Mouse (Mus musculus): Measurements from ENCODE around the gene Arid1b. TPM values are rescaled to one million over a fixed set of nuclear protein-coding genes. Genes with fewer than 3 reads are reported as not detected.

Arid1b gene
- polyA plus RNA-seq, 1 experiment from 2014 or later = 14.8 TPM

- Histone ChIP-seq H3K4me3 (ENCODE audit: low read depth, low read length) (no peak overlapping the region), H3K27me3 (ENCODE audit: control insufficient read depth, insufficient read depth, low read length) (no peaks in the 10 kb centered on the region), H3K4me2 (ENCODE audit: low read depth, severe bottlenecking) (no peak overlapping the region), H3K9ac (ENCODE audit: low read length) (no peak overlapping the region), H3K9me3 (ENCODE audit: control insufficient read depth, low read length) (no peaks in the 10 kb centered on the region), H3K4me1 (ENCODE audit: control insufficient read depth, insufficient read depth, low read length) (0 out of 2 replicates have a peak, but pooled peaks cover 3% of the 10 kb centered on the region), H3K36me3 (ENCODE audit: control insufficient read depth, insufficient read depth, low read length) (no peaks in the 10 kb centered on the region), H3K27ac (replicated peaks; ENCODE audit: low read depth, low read length) (no peak overlapping the region)
- DNase-seq (ENCODE audit: low spot score) (no peak), ATAC-seq (ENCODE audit: insufficient number of reproducible peaks, low FRiP score, low TSS enrichment, low read depth) (no peak)
- 83% methylated on average over 16 of the region's 16 CpGs for WGBS
These were observed 401.5 kb downstream of the Arid1b start for GRCm38 (mm10) chr17:5395454-5396205.

GRCm38 (mm10) chr17:5396213-5396612, 402.1 kb downstream of the Arid1b start:
- 0 out of 2 replicates have a peak, but pooled peaks cover 3% of the 10 kb centered on the region for H3K4me1 ChIP-seq (ENCODE audit: control insufficient read depth, insufficient read depth, low read length)
- H3K9ac ChIP-seq (ENCODE audit: low read length) = no peak overlapping the region
- H3K36me3 ChIP-seq (ENCODE audit: control insufficient read depth, insufficient read depth, low read length) = no peaks in the 10 kb centered on the region
- no peak overlapping the region for H3K27ac ChIP-seq (replicated peaks; ENCODE audit: low read depth, low read length)
- H3K4me3 ChIP-seq (ENCODE audit: low read depth, low read length) = no peak overlapping the region
- H3K4me2 ChIP-seq (ENCODE audit: low read depth, severe bottlenecking) = no peak overlapping the region
- 78% methylated on average over 5 of the region's 5 CpGs for WGBS
- no peaks in the 10 kb centered on the region for H3K9me3 ChIP-seq (ENCODE audit: control insufficient read depth, low read length)
- ATAC-seq (ENCODE audit: insufficient number of reproducible peaks, low FRiP score, low TSS enrichment, low read depth) = no peak
- DNase-seq (ENCODE audit: low spot score) = no peak
- no peaks in the 10 kb centered on the region for H3K27me3 ChIP-seq (ENCODE audit: control insufficient read depth, insufficient read depth, low read length)
